Mouse (Mus musculus): ENCODE data around the gene Kirrel2.

GRCm38 (mm10) chr7:30474999-30475398 lies 17.5 kb upstream of the Kirrel2 start:
- TF ChIP-seq CTCF (IDR thresholded peaks at IDR 0.05; ENCODE audit: low read depth, low read length), result no peak
- TF ChIP-seq GATA1 (IDR thresholded peaks at IDR 0.05; ENCODE audit: borderline replicate concordance, low read length), result no peak
- no peak for TF ChIP-seq POLR2AphosphoS5 (IDR thresholded peaks at IDR 0.05; ENCODE audit: insufficient replicate concordance, low read depth, low read length)
- TF ChIP-seq TAL1 (conservative IDR thresholded peaks at IDR 0.05; ENCODE audit: low read depth, low read length), result no peak
- no peak for TF ChIP-seq GATA2 (IDR thresholded peaks at IDR 0.05; ENCODE audit: borderline replicate concordance, low read depth, low read length)
